Mouse (Mus musculus) cortical plate, adult 2 months (tissue): ENCODE data around the gene Hdac9.

Experiments
- CTCF ChIP-seq: fragments of 200-500 bp; IDR thresholded peaks from 2 replicates; pipeline ENCODE4 v1.5.1; 2011; ENCODE audit warnings: mild to moderate bottlenecking, control low read depth, low read length; ENCODE audit not compliant: insufficient read depth; ENCODE audit errors: extremely low read depth
- POLR2A ChIP-seq: fragments of 200-500 bp; IDR thresholded peaks from 2 replicates; pipeline ENCODE4 v1.6.1; 2011; ENCODE audit warnings: mild to moderate bottlenecking, low read length, control low read depth; ENCODE audit not compliant: insufficient read depth; ENCODE audit errors: extremely low read depth

DNA sequence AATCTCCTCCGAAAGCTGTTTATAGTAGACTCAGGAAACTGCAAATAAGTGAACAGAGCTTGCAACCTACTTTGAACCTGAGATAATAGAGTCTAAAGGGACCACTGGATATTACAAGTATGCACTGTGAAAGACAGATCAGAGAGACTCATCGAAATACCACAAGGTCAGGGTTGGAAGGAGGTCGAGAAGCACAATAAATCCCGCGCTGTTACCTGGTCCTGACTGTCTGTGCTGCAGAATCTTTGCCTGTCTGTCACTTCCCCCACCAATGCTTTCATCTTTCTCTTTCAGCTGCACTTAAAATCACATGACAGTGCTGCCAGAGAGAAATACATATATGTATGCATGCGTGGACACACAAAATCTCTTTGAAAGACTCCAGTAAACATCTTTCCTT is 760.6 kb downstream of the Hdac9 start:
- TF ChIP-seq CTCF (no peak), POLR2A (no peak)
